Mouse (Mus musculus) bone marrow macrophage, adult 2 months (primary cell): Measurements from ENCODE around the gene Syn2.

ENCODE experiments used
- CTCF ChIP-seq: IDR thresholded peaks from 2 replicates; pipeline ENCODE4 v1.5.1; 2012; ENCODE audit warnings: low read depth, mild to moderate bottlenecking, low read length, moderate library complexity
- POLR2A ChIP-seq: IDR thresholded peaks from 2 replicates; pipeline ENCODE4 v1.6.1; 2012; ENCODE audit warnings: mild to moderate bottlenecking, low read depth, low read length, borderline replicate concordance

- no peak for TF ChIP-seq CTCF
- no peak for TF ChIP-seq POLR2A
These were observed 76.1 kb downstream of the Syn2 start for GRCm38 (mm10) chr6:115210820-115211219.
